Mouse (Mus musculus) liver, adult 2 months (tissue): ENCODE results near the gene Fgf15. TPM values are rescaled to one million over a fixed set of nuclear protein-coding genes. Genes with fewer than 3 reads are reported as not detected.

Experiments
- DNase-seq: peaks from one replicate; pipeline ENCODE4 v3.0.0-alpha.2; 2011; ENCODE audit warnings: low read depth, low spot score; ENCODE audit errors: extremely low read depth
- H3K27ac ChIP-seq: fragments of 200-500 bp; replicated peaks from 2 replicates; pipeline ENCODE4 v1.5.1; 2012; ENCODE audit warnings: low read depth, mild to moderate bottlenecking, control low read depth, inconsistent platforms, low read length; ENCODE audit not compliant: insufficient read depth
- H3K27me3 ChIP-seq: fragments of 200-500 bp; 2 replicates; pipeline ENCODE4 v1.6.1; 2012; ENCODE audit warnings: mild to moderate bottlenecking, moderate library complexity, low read length, inconsistent platforms; ENCODE audit not compliant: control insufficient read depth, insufficient read depth
- H3K36me3 ChIP-seq: fragments of 200-500 bp; 2 replicates; pipeline ENCODE4 v1.6.1; 2012; ENCODE audit warnings: low read length, inconsistent platforms; ENCODE audit not compliant: control insufficient read depth, insufficient read depth
- H3K4me1 ChIP-seq: fragments of 200-500 bp; 2 replicates; pipeline ENCODE4 v1.6.1; 2011; ENCODE audit warnings: low read length; ENCODE audit not compliant: control insufficient read depth, insufficient read depth
- H3K4me3 ChIP-seq: fragments of 200-500 bp; 2 replicates; pipeline ENCODE4 v1.5.1; 2011; ENCODE audit warnings: low read depth, mild to moderate bottlenecking, control low read depth, low read length, moderate library complexity; ENCODE audit not compliant: insufficient read depth
- H3K79me2 ChIP-seq: fragments of 200-500 bp; 2 replicates; pipeline ENCODE4 v1.6.1; 2012; ENCODE audit warnings: inconsistent platforms, mild to moderate bottlenecking, low read length, moderate library complexity; ENCODE audit not compliant: control insufficient read depth, insufficient read depth
- H3K9ac ChIP-seq: fragments of 200-500 bp; 2 replicates; pipeline ENCODE4 v1.6.1; 2012; ENCODE audit warnings: low read depth, mild to moderate bottlenecking, control low read depth, inconsistent platforms, low read length
- CTCF ChIP-seq: fragments of 200-500 bp; IDR thresholded peaks from 2 replicates; pipeline ENCODE4 v1.5.1; 2011; ENCODE audit warnings: low read depth, low read length, control low read depth
- POLR2A ChIP-seq: fragments of 200-500 bp; IDR thresholded peaks from 2 replicates; pipeline ENCODE4 v1.6.1; 2011; ENCODE audit warnings: low read length, control low read depth; ENCODE audit not compliant: insufficient read depth; ENCODE audit errors: extremely low read depth
- WGBS: fragments of 180-500 bp; shearing (Covaris S2); methylation state at CpG from one replicate; pipeline ENCODE4 v1.1.7; 2018; 5-methylcytosine and 5-hydroxymethylcytosine counted together
- polyA plus RNA-seq: library from polyadenylated mRNA; depleted of rRNA; stranded (reverse); fragments of >200 nt; gene quantifications from 2 replicates; pipeline ENCODE4 v1.2.3, GENCODE M21; 2012
- total RNA-seq: library from RNA; depleted of rRNA; stranded (reverse); fragments of >200 nt; gene quantifications from 2 replicates; pipeline ENCODE4 v1.2.3, GENCODE M21; 2014

Fgf15 gene
- total and polyA plus RNA-seq, 2 experiments = not detected

GRCm38 (mm10) chr7:144934901-144935300, 38.6 kb downstream of the Fgf15 start:
- Histone ChIP-seq H3K4me3 (no peak overlapping the region), H3K9ac (no peak overlapping the region), H3K27ac (no peak overlapping the region), H3K36me3 (no peaks in the 10 kb centered on the region), H3K79me2 (no peaks in the 10 kb centered on the region), H3K4me1 (peaks cover 15% of the 10 kb centered on the region), H3K27me3 (no peaks in the 10 kb centered on the region)
- WGBS = 91% methylated on average over 5 of the region's 5 CpGs
- no peak for DNase-seq
- TF ChIP-seq CTCF (no peak), POLR2A (no peak)

- H3K4me1 ChIP-seq = peaks cover 17% of the 10 kb centered on the region
- H3K27ac ChIP-seq = no peak overlapping the region
- no peaks in the 10 kb centered on the region for H3K36me3 ChIP-seq
- no peak for TF ChIP-seq POLR2A
- peak; percentile 30; the same call in 1 of the 2 replicates for TF ChIP-seq CTCF
- H3K4me3 ChIP-seq = no peak overlapping the region
- 69% methylated on average over 5 of the region's 5 CpGs for WGBS
- H3K27me3 ChIP-seq = no peaks in the 10 kb centered on the region
- H3K79me2 ChIP-seq = no peaks in the 10 kb centered on the region
- no peak for DNase-seq
- H3K9ac ChIP-seq = no peak overlapping the region
These were observed 39.2 kb downstream of the Fgf15 start for GRCm38 (mm10) chr7:144935563-144935962.

- H3K4me3 ChIP-seq = no peak overlapping the region
- H3K4me1 ChIP-seq = peaks cover 17% of the 10 kb centered on the region
- no peak for DNase-seq
- no peaks in the 10 kb centered on the region for H3K79me2 ChIP-seq
- no peak overlapping the region for H3K27ac ChIP-seq
- H3K36me3 ChIP-seq = no peaks in the 10 kb centered on the region
- no peak overlapping the region for H3K9ac ChIP-seq
- no peak for TF ChIP-seq POLR2A
- WGBS = 83% methylated on average over 4 of the region's 4 CpGs
- H3K27me3 ChIP-seq = no peaks in the 10 kb centered on the region
These were observed 40.1 kb downstream of the Fgf15 start for GRCm38 (mm10) chr7:144936311-144936880.

GRCm38 (mm10) chr7:144937490-144937889, 41.2 kb downstream of the Fgf15 start:
- no peaks in the 10 kb centered on the region for H3K27me3 ChIP-seq
- peak overlapping the region; percentile 54 for H3K9ac ChIP-seq
- peaks cover 23% of the 10 kb centered on the region for H3K4me1 ChIP-seq
- H3K79me2 ChIP-seq = no peaks in the 10 kb centered on the region
- H3K4me3 ChIP-seq = peak overlapping the region; percentile 82
- no peak overlapping the region for H3K27ac ChIP-seq
- H3K36me3 ChIP-seq = no peaks in the 10 kb centered on the region
- 2% methylated on average over 20 of the region's 20 CpGs for WGBS
- TF ChIP-seq CTCF (peak; percentile 97), POLR2A (no peak)
- DNase-seq = peak; percentile 44

GRCm38 (mm10) chr7:144937899-144938517, 41.7 kb downstream of the Fgf15 start:
- no peak for DNase-seq
- H3K36me3 ChIP-seq = no peaks in the 10 kb centered on the region
- H3K79me2 ChIP-seq = no peaks in the 10 kb centered on the region
- H3K27ac ChIP-seq = no peak overlapping the region
- peak overlapping the region; percentile 54 for H3K9ac ChIP-seq
- no peak for TF ChIP-seq CTCF
- H3K4me3 ChIP-seq = peak overlapping the region; percentile 82
- H3K4me1 ChIP-seq = peaks cover 25% of the 10 kb centered on the region
- no peaks in the 10 kb centered on the region for H3K27me3 ChIP-seq
- 1% methylated on average over 39 of the region's 39 CpGs for WGBS

- Histone ChIP-seq H3K79me2 (no peaks in the 10 kb centered on the region), H3K36me3 (no peaks in the 10 kb centered on the region), H3K27ac (0 out of 2 replicates have a peak overlapping the region, but pooled peaks have one; percentile 5), H3K9ac (peak overlapping the region; percentile 84), H3K4me3 (peak overlapping the region; percentile 82), H3K4me1 (peaks cover 19% of the 10 kb centered on the region), H3K27me3 (no peaks in the 10 kb centered on the region)
- TF ChIP-seq CTCF (no peak), POLR2A (no peak)
- WGBS = under 1% methylated on average over 32 of the region's 32 CpGs
- no peak for DNase-seq
These were observed 42.5 kb downstream of the Fgf15 start for GRCm38 (mm10) chr7:144938661-144939343.
